Mouse (Mus musculus) neural tube, embryonic 15.5 days (tissue): ENCODE measurements at regions not wholly inside any gene's neighbourhood (a gene's known extent, or its start where the extent isn't known, plus 50 kb on each side); places are given as distances from the start of the nearest gene placed in this dataset.

ENCODE experiments used
- ATAC-seq: fragments of 200-750 bp; cut with Nextera tagmentation; 2 replicates; pipeline ENCODE4 v1.8.0; 2017; ENCODE audit warnings: mild to moderate bottlenecking, moderate TSS enrichment, moderate library complexity; ENCODE audit not compliant: low FRiP score
- H3K27ac ChIP-seq: fragments of 300-500 bp; sonication (generic); replicated peaks from 2 replicates; pipeline ENCODE4 v1.5.1; 2015; ENCODE audit warnings: mild to moderate bottlenecking, inconsistent platforms
- H3K27me3 ChIP-seq: fragments of 300-500 bp; sonication (generic); replicated peaks from 2 replicates; pipeline ENCODE4 v1.6.1; 2015; ENCODE audit warnings: inconsistent platforms
- H3K36me3 ChIP-seq: fragments of 300-500 bp; sonication (generic); 2 replicates; pipeline ENCODE4 v1.6.1; 2015; ENCODE audit warnings: inconsistent platforms
- H3K4me1 ChIP-seq: fragments of 300-500 bp; sonication (generic); 2 replicates; pipeline ENCODE4 v1.6.1; 2015; ENCODE audit warnings: inconsistent platforms
- H3K4me2 ChIP-seq: fragments of 300-500 bp; sonication (generic); 2 replicates; pipeline ENCODE4 v1.6.1; 2015; ENCODE audit warnings: inconsistent platforms, mild to moderate bottlenecking, moderate library complexity
- H3K4me3 ChIP-seq: fragments of 300-500 bp; sonication (generic); replicated peaks from 2 replicates; pipeline ENCODE4 v1.5.1; 2015; ENCODE audit warnings: mild to moderate bottlenecking, inconsistent platforms
- H3K9ac ChIP-seq: fragments of 300-500 bp; sonication (generic); replicated peaks from 2 replicates; pipeline ENCODE4 v1.6.1; 2015; ENCODE audit warnings: mild to moderate bottlenecking, inconsistent platforms
- H3K9me3 ChIP-seq: fragments of 300-500 bp; sonication (generic); replicated peaks from 2 replicates; pipeline ENCODE4 v1.6.1; 2016; ENCODE audit warnings: inconsistent platforms
- WGBS: fragments of 180-500 bp; shearing (Covaris S2); methylation state at CpG from one replicate; pipeline ENCODE4 v1.1.7; 2015; ENCODE audit warnings: mixed read lengths; 5-methylcytosine and 5-hydroxymethylcytosine counted together

DNA sequence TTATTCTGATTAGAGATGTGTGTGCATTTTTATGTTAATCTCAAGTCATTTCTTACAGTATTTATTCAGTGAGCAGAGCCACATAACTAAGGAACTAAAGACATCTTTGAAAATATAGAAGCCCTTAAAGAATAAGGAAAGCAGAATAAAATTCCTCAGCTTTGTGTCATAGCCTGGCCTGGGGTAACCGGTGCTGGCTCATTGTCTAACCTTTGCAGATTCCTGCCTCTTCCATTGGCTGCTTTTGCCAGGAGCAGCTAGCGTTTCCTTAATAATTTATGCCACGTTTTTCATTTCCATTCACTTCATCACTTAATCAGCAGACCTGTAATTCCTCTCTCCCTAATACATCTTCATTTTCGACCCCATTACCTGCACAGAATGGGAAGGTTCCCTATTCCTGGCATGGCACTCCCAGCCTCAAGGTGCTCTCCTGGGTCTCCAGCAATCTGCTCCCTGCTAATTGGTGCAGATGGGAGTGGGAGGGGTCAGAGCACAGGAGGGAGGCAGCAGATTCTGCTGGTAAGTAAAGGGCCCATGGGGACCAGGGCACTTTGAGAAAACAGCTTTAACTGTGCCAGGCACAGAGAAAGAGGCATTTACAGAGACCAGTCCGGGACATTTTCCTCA lies 413.1 kb downstream of the Stim2 start:
- WGBS = 42% methylated on average over 5 of the region's 5 CpGs
- peak; percentile 75 for ATAC-seq
- Histone ChIP-seq H3K9me3 (no peaks in the 10 kb centered on the region), H3K4me2 (no peak overlapping the region), H3K27me3 (no peaks in the 10 kb centered on the region), H3K9ac (no peak overlapping the region), H3K27ac (no peak overlapping the region; the same call in 1 of the 2 replicates), H3K4me1 (peaks cover 4% of the 10 kb centered on the region; the same call in 1 of the 2 replicates), H3K36me3 (no peaks in the 10 kb centered on the region), H3K4me3 (no peak overlapping the region)

DNA sequence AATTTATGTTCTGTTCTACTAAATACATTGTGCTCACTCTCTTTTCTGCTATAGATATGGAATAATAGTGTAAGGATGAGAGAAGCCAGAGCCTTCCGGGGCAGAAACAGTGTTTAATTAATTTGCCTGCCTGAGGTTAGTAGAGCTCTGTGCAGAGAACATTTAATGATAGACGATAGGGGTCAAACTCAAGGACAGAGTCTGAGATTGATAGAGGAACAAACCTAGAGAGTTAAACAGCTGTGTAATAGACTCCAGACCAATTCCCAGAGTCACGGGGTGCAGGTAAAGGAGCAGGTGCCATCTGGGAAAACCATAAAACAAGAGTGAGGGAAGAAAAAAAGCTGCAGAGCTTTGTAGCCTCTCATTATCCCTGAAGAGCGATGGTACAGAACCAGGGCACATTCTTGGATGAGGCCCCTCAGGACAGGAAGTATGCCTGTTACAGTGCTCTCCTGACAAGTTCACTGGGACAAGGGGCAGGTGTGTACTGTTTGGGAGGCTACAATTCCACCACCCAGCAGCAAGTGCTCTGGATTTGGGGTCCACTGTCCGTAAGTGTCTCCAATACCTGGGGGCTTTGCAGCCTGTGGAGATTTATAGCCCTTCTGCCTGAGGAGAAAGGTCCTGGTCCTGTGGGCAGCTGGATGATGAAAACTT lies 421.6 kb downstream of the Stim2 start:
- Histone ChIP-seq H3K27ac (no peak overlapping the region), H3K36me3 (no peaks in the 10 kb centered on the region), H3K4me2 (no peak overlapping the region), H3K9me3 (no peaks in the 10 kb centered on the region), H3K4me1 (peaks cover 3% of the 10 kb centered on the region; the same call in 1 of the 2 replicates), H3K9ac (no peak overlapping the region), H3K27me3 (no peaks in the 10 kb centered on the region), H3K4me3 (no peak overlapping the region)
- peak; percentile 41; the same call in 1 of the 2 replicates for ATAC-seq
- WGBS = 49% methylated on average over 5 of the region's 5 CpGs

DNA sequence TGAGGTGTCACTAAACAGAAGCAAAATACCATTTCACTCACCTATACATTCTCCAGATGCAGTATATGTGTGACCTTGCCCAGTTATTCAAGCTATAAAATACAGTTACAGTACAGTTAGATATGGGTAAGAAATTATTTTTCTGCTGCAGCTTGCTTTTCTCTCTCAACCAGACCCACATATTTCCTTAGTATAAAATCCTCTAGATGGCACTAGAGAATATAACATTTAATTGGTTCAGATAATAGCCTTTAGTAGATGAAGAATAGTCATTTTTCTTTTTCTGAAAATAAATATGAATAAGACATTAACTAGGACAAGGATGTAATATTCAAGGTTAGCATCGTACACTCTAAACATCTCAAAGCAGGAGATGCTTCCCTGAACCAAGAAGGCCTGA lies 441.0 kb downstream of the Stim2 start:
- Histone ChIP-seq H3K9ac (no peak overlapping the region), H3K27me3 (no peaks in the 10 kb centered on the region), H3K4me1 (no peaks in the 10 kb centered on the region), H3K36me3 (no peaks in the 10 kb centered on the region), H3K27ac (no peak overlapping the region), H3K4me2 (no peak overlapping the region), H3K4me3 (no peak overlapping the region), H3K9me3 (no peaks in the 10 kb centered on the region)
- WGBS = 70% methylated on average over 1 of the region's 1 CpGs
- ATAC-seq = no peak

DNA sequence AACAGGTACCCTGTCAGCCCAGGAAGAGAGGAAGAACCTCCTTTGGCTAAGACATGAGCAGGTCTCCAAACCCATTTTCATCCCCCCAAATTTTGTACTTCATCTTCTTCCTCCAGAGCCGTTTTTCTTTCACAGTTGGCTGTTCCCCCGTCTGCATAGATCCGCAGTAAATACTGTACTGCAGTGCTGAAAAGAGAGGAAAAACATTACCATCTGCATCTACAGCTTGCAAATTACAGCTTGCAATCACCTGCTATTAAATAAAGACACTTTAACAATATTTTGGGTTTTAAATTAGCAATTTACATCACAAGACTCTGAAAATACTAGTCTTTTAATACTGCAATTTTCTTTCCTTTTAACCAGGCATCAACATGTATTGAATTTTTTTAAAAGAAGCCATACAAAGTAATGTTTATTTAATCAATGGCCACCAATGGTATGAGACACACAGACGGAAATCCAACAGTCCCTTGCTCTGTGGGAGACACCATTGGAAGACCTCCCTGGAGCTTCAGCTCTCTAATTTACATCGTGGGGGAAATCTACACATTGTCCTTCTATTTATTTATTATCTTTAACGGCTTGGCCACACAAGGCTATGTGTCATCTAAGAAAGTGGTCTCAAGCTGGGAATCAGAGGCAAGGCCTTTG lies 442.6 kb downstream of the Stim2 start:
- H3K27me3 ChIP-seq = no peaks in the 10 kb centered on the region
- H3K4me3 ChIP-seq = no peak overlapping the region
- ATAC-seq = no peak
- H3K4me1 ChIP-seq = no peaks in the 10 kb centered on the region
- 29% methylated on average over 6 of the region's 6 CpGs for WGBS
- H3K27ac ChIP-seq = no peak overlapping the region
- no peaks in the 10 kb centered on the region for H3K9me3 ChIP-seq
- H3K36me3 ChIP-seq = no peaks in the 10 kb centered on the region
- no peak overlapping the region for H3K4me2 ChIP-seq
- H3K9ac ChIP-seq = no peak overlapping the region

DNA sequence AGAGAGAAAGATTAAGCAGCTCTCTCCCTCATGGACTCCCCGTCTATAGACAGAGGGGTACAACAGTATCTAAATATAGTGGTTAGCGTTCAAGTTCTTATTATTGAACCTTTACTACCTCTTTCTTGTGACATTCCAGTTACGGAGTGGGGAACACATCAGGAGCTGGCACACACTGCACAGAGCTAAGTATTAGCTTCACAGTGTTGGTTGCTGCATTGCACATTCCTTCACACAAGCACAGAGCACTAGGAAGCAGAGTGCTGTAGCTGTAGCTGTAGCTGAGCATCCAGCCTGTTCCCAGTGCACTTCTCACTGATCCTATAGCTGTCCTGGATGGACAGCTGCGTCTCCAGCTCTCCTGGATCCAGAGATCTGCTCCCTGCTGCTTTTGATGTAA lies 443.3 kb downstream of the Stim2 start:
- Histone ChIP-seq H3K4me3 (no peak overlapping the region), H3K27me3 (no peaks in the 10 kb centered on the region), H3K4me1 (no peaks in the 10 kb centered on the region), H3K9me3 (no peaks in the 10 kb centered on the region), H3K4me2 (no peak overlapping the region), H3K27ac (no peak overlapping the region), H3K9ac (no peak overlapping the region), H3K36me3 (no peaks in the 10 kb centered on the region)
- WGBS = 64% methylated on average over 4 of the region's 4 CpGs
- ATAC-seq = no peak; the same call in 1 of the 2 replicates

DNA sequence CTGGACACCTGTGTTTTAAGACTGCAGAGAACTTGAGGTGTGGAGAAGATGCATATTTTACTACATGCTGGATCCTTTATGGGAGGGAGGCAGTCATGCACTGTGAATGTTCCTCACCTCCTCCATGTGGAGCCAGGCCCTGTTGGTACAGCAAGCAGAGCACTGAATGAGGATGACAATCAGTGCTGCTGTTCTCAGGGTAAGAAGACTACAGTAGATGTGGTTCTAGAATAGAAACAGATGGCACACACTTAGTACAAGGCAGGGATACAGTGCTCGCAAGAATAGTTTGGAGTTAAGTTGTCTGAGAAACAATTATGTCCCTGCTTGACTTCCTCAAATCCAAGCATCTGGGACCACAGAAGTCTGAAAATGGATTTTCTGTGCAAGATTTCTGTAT lies 485.6 kb downstream of the Stim2 start:
- Histone ChIP-seq H3K27ac (no peak overlapping the region), H3K4me1 (no peaks in the 10 kb centered on the region), H3K4me2 (no peak overlapping the region), H3K4me3 (no peak overlapping the region), H3K9me3 (no peaks in the 10 kb centered on the region), H3K9ac (no peak overlapping the region), H3K27me3 (no peaks in the 10 kb centered on the region), H3K36me3 (no peaks in the 10 kb centered on the region)
- WGBS = 97% methylated on average over 1 of the region's 1 CpGs
- ATAC-seq = no peak
